Mouse (Mus musculus) brain, embryonic 14.5 days (tissue): ENCODE data around the gene Fam89b.

Source experiments
- CTCF ChIP-seq: fragments of 200-500 bp; IDR thresholded peaks from 2 replicates; pipeline ENCODE4 v1.5.1; 2012; ENCODE audit warnings: inconsistent platforms, mild to moderate bottlenecking, moderate library complexity, borderline replicate concordance; ENCODE audit not compliant: insufficient read depth, insufficient read length; ENCODE audit errors: extremely low read depth
- POLR2A ChIP-seq: fragments of 200-500 bp; IDR thresholded peaks from 2 replicates; pipeline ENCODE4 v1.6.1; 2012; ENCODE audit warnings: mild to moderate bottlenecking, inconsistent platforms, borderline replicate concordance; ENCODE audit not compliant: poor library complexity, insufficient read depth, insufficient read length, severe bottlenecking; ENCODE audit errors: extremely low read depth

GRCm38 (mm10) chr19:5724549-5724941 lies 4.9 kb downstream of the Fam89b start:
- TF ChIP-seq POLR2A (no peak), CTCF (no peak)
